Mouse (Mus musculus): ENCODE measurements at regions not wholly inside any gene's neighbourhood (a gene's known extent, or its start where the extent isn't known, plus 50 kb on each side); places are given as distances from the start of the nearest gene placed in this dataset.

- H3K27me3 ChIP-seq (ENCODE audit: control insufficient read depth, insufficient read depth, low read length): no peaks in the 10 kb centered on the region
- no peaks in the 10 kb centered on the region for H3K4me1 ChIP-seq (ENCODE audit: control insufficient read depth, insufficient read depth, insufficient read length)
- no peak overlapping the region for H3K27ac ChIP-seq (ENCODE audit: insufficient read depth, low read length)
- no peak for TF ChIP-seq POLR2A (IDR thresholded peaks at IDR 0.05; ENCODE audit: low read depth, low read length)
- no peak for TF ChIP-seq CTCF (IDR thresholded peaks at IDR 0.05; ENCODE audit: extremely low read depth, insufficient read depth, insufficient read length, insufficient replicate concordance)
- no peaks in the 10 kb centered on the region for H3K36me3 ChIP-seq (ENCODE audit: control insufficient read depth, insufficient read depth, low read length)
- DNase-seq (ENCODE audit: low read depth in 1 of 2, low spot score in 2 of 2): no peak
- 87% methylated on average over 6 of the region's 6 CpGs for WGBS
- no peak overlapping the region for H3K4me3 ChIP-seq (ENCODE audit: extremely low read depth, insufficient read depth, insufficient read length)
Measured at GRCm38 (mm10) chr4:54602513-54603205, 342.2 kb upstream of the Zfp462 start.

- Histone ChIP-seq H3K36me3 (ENCODE audit: control insufficient read depth, insufficient read depth, low read length) (no peaks in the 10 kb centered on the region), H3K27me3 (ENCODE audit: control insufficient read depth, insufficient read depth, low read length) (no peaks in the 10 kb centered on the region), H3K4me3 (ENCODE audit: extremely low read depth, insufficient read depth, insufficient read length) (no peak overlapping the region), H3K27ac (ENCODE audit: insufficient read depth, low read length) (no peak overlapping the region), H3K4me1 (ENCODE audit: control insufficient read depth, insufficient read depth, insufficient read length) (no peaks in the 10 kb centered on the region)
- no peak for DNase-seq (ENCODE audit: low read depth in 1 of 2, low spot score in 2 of 2)
- no peak for TF ChIP-seq POLR2A (IDR thresholded peaks at IDR 0.05; ENCODE audit: low read depth, low read length)
- TF ChIP-seq CTCF (IDR thresholded peaks at IDR 0.05; ENCODE audit: extremely low read depth, insufficient read depth, insufficient read length, insufficient replicate concordance): no peak
- 85% methylated on average over 5 of the region's 5 CpGs for WGBS
Measured at GRCm38 (mm10) chr4:54610101-54610500, 334.7 kb upstream of the Zfp462 start.

- no peak overlapping the region for H3K4me3 ChIP-seq (ENCODE audit: extremely low read depth, insufficient read depth, insufficient read length)
- 87% methylated on average over 7 of the region's 7 CpGs for WGBS
- TF ChIP-seq CTCF (IDR thresholded peaks at IDR 0.05; ENCODE audit: extremely low read depth, insufficient read depth, insufficient read length, insufficient replicate concordance) (no peak), POLR2A (IDR thresholded peaks at IDR 0.05; ENCODE audit: low read depth, low read length) (no peak)
- H3K27me3 ChIP-seq (ENCODE audit: control insufficient read depth, insufficient read depth, low read length): no peaks in the 10 kb centered on the region
- DNase-seq (ENCODE audit: low read depth in 1 of 2, low spot score in 2 of 2): no peak
- no peaks in the 10 kb centered on the region for H3K36me3 ChIP-seq (ENCODE audit: control insufficient read depth, insufficient read depth, low read length)
- H3K27ac ChIP-seq (ENCODE audit: insufficient read depth, low read length): no peak overlapping the region
- no peaks in the 10 kb centered on the region for H3K4me1 ChIP-seq (ENCODE audit: control insufficient read depth, insufficient read depth, insufficient read length)
Measured at GRCm38 (mm10) chr4:54611990-54612980, 332.6 kb upstream of the Zfp462 start.

GRCm38 (mm10) chr4:54613076-54613475, 331.8 kb upstream of the Zfp462 start:
- Histone ChIP-seq H3K27me3 (ENCODE audit: control insufficient read depth, insufficient read depth, low read length) (no peaks in the 10 kb centered on the region), H3K27ac (ENCODE audit: insufficient read depth, low read length) (no peak overlapping the region), H3K4me1 (ENCODE audit: control insufficient read depth, insufficient read depth, insufficient read length) (no peaks in the 10 kb centered on the region), H3K4me3 (ENCODE audit: extremely low read depth, insufficient read depth, insufficient read length) (no peak overlapping the region), H3K36me3 (ENCODE audit: control insufficient read depth, insufficient read depth, low read length) (no peaks in the 10 kb centered on the region)
- no peak for DNase-seq (ENCODE audit: low read depth in 1 of 2, low spot score in 2 of 2)
- 94% methylated on average over 3 of the region's 3 CpGs for WGBS
- TF ChIP-seq CTCF (IDR thresholded peaks at IDR 0.05; ENCODE audit: extremely low read depth, insufficient read depth, insufficient read length, insufficient replicate concordance) (no peak), POLR2A (IDR thresholded peaks at IDR 0.05; ENCODE audit: low read depth, low read length) (no peak)

GRCm38 (mm10) chr4:54613611-54614010, 331.2 kb upstream of the Zfp462 start:
- no peaks in the 10 kb centered on the region for H3K27me3 ChIP-seq (ENCODE audit: control insufficient read depth, insufficient read depth, low read length)
- WGBS: 94% methylated on average over 2 of the region's 2 CpGs
- TF ChIP-seq CTCF (IDR thresholded peaks at IDR 0.05; ENCODE audit: extremely low read depth, insufficient read depth, insufficient read length, insufficient replicate concordance) (no peak), POLR2A (IDR thresholded peaks at IDR 0.05; ENCODE audit: low read depth, low read length) (no peak)
- no peak overlapping the region for H3K4me3 ChIP-seq (ENCODE audit: extremely low read depth, insufficient read depth, insufficient read length)
- no peaks in the 10 kb centered on the region for H3K36me3 ChIP-seq (ENCODE audit: control insufficient read depth, insufficient read depth, low read length)
- H3K4me1 ChIP-seq (ENCODE audit: control insufficient read depth, insufficient read depth, insufficient read length): no peaks in the 10 kb centered on the region
- H3K27ac ChIP-seq (ENCODE audit: insufficient read depth, low read length): no peak overlapping the region
- DNase-seq (ENCODE audit: low read depth in 1 of 2, low spot score in 2 of 2): no peak

GRCm38 (mm10) chr4:54615886-54616285, 329.0 kb upstream of the Zfp462 start:
- H3K4me1 ChIP-seq (ENCODE audit: control insufficient read depth, insufficient read depth, insufficient read length): no peaks in the 10 kb centered on the region
- no peaks in the 10 kb centered on the region for H3K36me3 ChIP-seq (ENCODE audit: control insufficient read depth, insufficient read depth, low read length)
- no peak overlapping the region for H3K4me3 ChIP-seq (ENCODE audit: extremely low read depth, insufficient read depth, insufficient read length)
- WGBS: 86% methylated on average over 1 of the region's 1 CpGs
- no peak for DNase-seq (ENCODE audit: low read depth in 1 of 2, low spot score in 2 of 2)
- TF ChIP-seq CTCF (IDR thresholded peaks at IDR 0.05; ENCODE audit: extremely low read depth, insufficient read depth, insufficient read length, insufficient replicate concordance) (no peak), POLR2A (IDR thresholded peaks at IDR 0.05; ENCODE audit: low read depth, low read length) (no peak)
- no peaks in the 10 kb centered on the region for H3K27me3 ChIP-seq (ENCODE audit: control insufficient read depth, insufficient read depth, low read length)
- no peak overlapping the region for H3K27ac ChIP-seq (ENCODE audit: insufficient read depth, low read length)
